Mouse (Mus musculus) MEL (cell line): ENCODE results near the gene Pabpc1l. TPM values are rescaled to one million over a fixed set of nuclear protein-coding genes. Genes with fewer than 3 reads are reported as not detected.

Experiments used
- DNase-seq: peaks from one replicate; pipeline ENCODE4 v3.0.0; 2011; ENCODE audit warnings: low read depth, low spot score
- H3K27ac ChIP-seq: 2 replicates; pipeline ENCODE4 v1.5.1; 2012; ENCODE audit warnings: low read depth, mild to moderate bottlenecking, control low read depth, low read length, moderate library complexity; ENCODE audit not compliant: control insufficient read depth
- H3K27me3 ChIP-seq, 2 experiments: fragments of 150-350 bp in 1 of 2; sonication (generic) in 1 of 2; 2 replicates each; pipeline ENCODE4 v1.6.1; 2012; ENCODE audit warnings: low read length in 2 of 2, mild to moderate bottlenecking in 2 of 2, improper control_type of control experiment in 1 of 2, moderate library complexity in 1 of 2; ENCODE audit not compliant: insufficient read depth in 2 of 2, control insufficient read depth in 1 of 2
- H3K36me3 ChIP-seq, 2 experiments: 2 replicates each; pipeline ENCODE4 v1.6.1; 2012 to 2014; ENCODE audit warnings: low read length in 2 of 2, improper control_type of control experiment in 1 of 2, inconsistent platforms in 1 of 2, mild to moderate bottlenecking in 1 of 2; ENCODE audit not compliant: insufficient read depth in 2 of 2, control insufficient read depth in 1 of 2
- H3K4me1 ChIP-seq, 2 experiments: fragments of 150-350 bp in 1 of 2; sonication (generic) in 1 of 2; 2 replicates each; pipeline ENCODE4 v1.6.1; 2012; ENCODE audit warnings: low read length in 2 of 2, improper control_type of control experiment in 1 of 2, mild to moderate bottlenecking in 1 of 2; ENCODE audit not compliant: insufficient read depth in 2 of 2, control insufficient read depth in 1 of 2
- H3K4me3 ChIP-seq, 2 experiments: fragments of 150-350 bp in 1 of 2; sonication (generic) in 1 of 2; 2 replicates each; pipeline ENCODE4 v1.5.1; 2012; ENCODE audit warnings: low read depth in 2 of 2, low read length in 2 of 2, mild to moderate bottlenecking in 2 of 2, moderate library complexity in 2 of 2, control low read depth in 1 of 2, improper control_type of control experiment in 1 of 2; ENCODE audit not compliant: control insufficient read depth in 1 of 2, insufficient read depth in 1 of 2
- H3K79me2 ChIP-seq: 2 replicates; pipeline ENCODE4 v1.6.1; 2012; ENCODE audit warnings: mild to moderate bottlenecking, low read length, moderate library complexity; ENCODE audit not compliant: control insufficient read depth, poor library complexity, insufficient read depth
- H3K9ac ChIP-seq: 2 replicates; pipeline ENCODE4 v1.6.1; 2012; ENCODE audit warnings: low read depth, mild to moderate bottlenecking, control low read depth, low read length, moderate library complexity; ENCODE audit not compliant: control insufficient read depth, poor library complexity, severe bottlenecking
- H3K9me3 ChIP-seq: fragments of 150-350 bp; sonication (generic); replicated peaks from 2 replicates; pipeline ENCODE4 v1.6.1; 2012; ENCODE audit warnings: mild to moderate bottlenecking, low read length, improper control_type of control experiment, moderate library complexity; ENCODE audit not compliant: insufficient read depth
- BHLHE40 ChIP-seq: IDR thresholded peaks from 2 replicates; pipeline ENCODE4 v1.6.1; 2012; ENCODE audit warnings: low read depth, mild to moderate bottlenecking, inconsistent platforms, low read length, improper control_type of control experiment, borderline replicate concordance
- CHD2 ChIP-seq: IDR thresholded peaks from 2 replicates; pipeline ENCODE4 v1.6.1; 2011; ENCODE audit warnings: low read length, improper control_type of control experiment
- E2F4 ChIP-seq: IDR thresholded peaks from 2 replicates; pipeline ENCODE4 v1.6.1; 2011; ENCODE audit warnings: low read depth, low read length, improper control_type of control experiment, borderline replicate concordance
- ELF1 ChIP-seq: IDR thresholded peaks from 2 replicates; pipeline ENCODE4 v1.6.1; 2014; ENCODE audit warnings: low read depth, mild to moderate bottlenecking, inconsistent platforms, low read length, improper control_type of control experiment, moderate library complexity
- EP300 ChIP-seq, 2 experiments: IDR thresholded peaks; 2 replicates each; pipeline ENCODE4 v1.6.1; 2011; ENCODE audit warnings: improper control_type of control experiment in 2 of 2, low read length in 2 of 2, low read depth in 1 of 2, mild to moderate bottlenecking in 1 of 2
- ETS1 ChIP-seq: IDR thresholded peaks from 2 replicates; pipeline ENCODE4 v1.6.1; 2012; ENCODE audit warnings: low read depth, mild to moderate bottlenecking, inconsistent platforms, low read length, improper control_type of control experiment, moderate library complexity
- JUND ChIP-seq: IDR thresholded peaks from 2 replicates; pipeline ENCODE4 v1.6.1; 2011; ENCODE audit warnings: low read depth, mild to moderate bottlenecking, improper control_type of control experiment, low read length
- KAT2A ChIP-seq: conservative IDR thresholded peaks from 2 replicates; pipeline ENCODE4 v1.6.1; 2012; ENCODE audit warnings: low read depth, low read length, improper control_type of control experiment, inconsistent platforms
- MAFK ChIP-seq: IDR thresholded peaks from 2 replicates; pipeline ENCODE4 v1.6.1; 2011; ENCODE audit warnings: low read depth, mild to moderate bottlenecking, low read length, improper control_type of control experiment, borderline replicate concordance
- MAZ ChIP-seq: IDR thresholded peaks from 2 replicates; pipeline ENCODE4 v1.6.1; 2012; ENCODE audit warnings: low read depth, mild to moderate bottlenecking, inconsistent platforms, low read length, improper control_type of control experiment
- MEF2A ChIP-seq: IDR thresholded peaks from 2 replicates; pipeline ENCODE4 v1.6.1; 2014; ENCODE audit warnings: low read depth, mild to moderate bottlenecking, inconsistent platforms, low read length, improper control_type of control experiment; ENCODE audit not compliant: poor library complexity, insufficient replicate concordance, severe bottlenecking; ENCODE audit errors: extremely low read depth
- MYC ChIP-seq: IDR thresholded peaks from 2 replicates; pipeline ENCODE4 v1.6.1; 2011; ENCODE audit warnings: low read depth, mild to moderate bottlenecking, low read length, improper control_type of control experiment, moderate library complexity
- NRF1 ChIP-seq: IDR thresholded peaks from 2 replicates; pipeline ENCODE4 v1.6.1; 2014; ENCODE audit warnings: low read depth, mild to moderate bottlenecking, inconsistent platforms, low read length, improper control_type of control experiment, moderate library complexity; ENCODE audit not compliant: poor library complexity, insufficient read depth, severe bottlenecking
- POLR2AphosphoS2 ChIP-seq: IDR thresholded peaks from 2 replicates; pipeline ENCODE4 v1.6.1; 2011; ENCODE audit warnings: low read length, improper control_type of control experiment
- POLR2AphosphoS5 ChIP-seq: IDR thresholded peaks from 2 replicates; pipeline ENCODE4 v1.6.1; 2012; ENCODE audit warnings: low read depth, borderline replicate concordance, mild to moderate bottlenecking, inconsistent platforms, low read length, moderate library complexity, mixed read lengths
- TAL1 ChIP-seq: IDR thresholded peaks from 2 replicates; pipeline ENCODE4 v1.6.1; 2012; ENCODE audit warnings: mild to moderate bottlenecking, inconsistent platforms, low read length, moderate library complexity, mixed read lengths
- TBP ChIP-seq: IDR thresholded peaks from 2 replicates; pipeline ENCODE4 v1.8.0; 2011; ENCODE audit warnings: low read depth, low read length, improper control_type of control experiment
- TCF12 ChIP-seq: IDR thresholded peaks from 2 replicates; pipeline ENCODE4 v1.6.1; 2014; ENCODE audit warnings: low read depth, mild to moderate bottlenecking, inconsistent platforms, low read length, improper control_type of control experiment, moderate library complexity
- USF2 ChIP-seq, 2 experiments: IDR thresholded peaks; 2 replicates each; pipeline ENCODE4 v1.6.1; 2011 to 2012; ENCODE audit warnings: improper control_type of control experiment in 2 of 2, low read length in 2 of 2, borderline replicate concordance in 1 of 2, inconsistent platforms in 1 of 2, low read depth in 1 of 2, mild to moderate bottlenecking in 1 of 2; ENCODE audit not compliant: insufficient read depth in 1 of 2
- ZC3H11A ChIP-seq: IDR thresholded peaks from 2 replicates; pipeline ENCODE4 v1.6.1; 2012; ENCODE audit warnings: low read depth, mild to moderate bottlenecking, inconsistent platforms, low read length, improper control_type of control experiment
- ZMIZ1 ChIP-seq: IDR thresholded peaks from 2 replicates; pipeline ENCODE4 v1.6.1; 2012; ENCODE audit warnings: low read depth, mild to moderate bottlenecking, inconsistent platforms, low read length, improper control_type of control experiment, moderate library complexity
- polyA plus RNA-seq, 2 experiments: library from polyadenylated mRNA; stranded (reverse) in 1 of 2; unstranded in 1 of 2; fragments of >175 nt in 1 of 2; fragments of >200 nt in 1 of 2; gene quantifications; 2 replicates each; pipeline versions ENCODE4 v1.2.1 to v1.2.4; 2012; ENCODE audit warnings: low replicate concordance in 2 of 2, low read depth in 1 of 2; ENCODE audit not compliant: insufficient read length in 2 of 2, insufficient read depth in 1 of 2, missing spikeins in 1 of 2
- total RNA-seq: library from RNA; depleted of rRNA; stranded (reverse); fragments of 300-350 nt; gene quantifications from 2 replicates; pipeline ENCODE4 v1.2.3, GENCODE M21; 2012

Gene Pabpc1l
- total and polyA plus RNA-seq, 3 experiments: 0.27 to 0.40 TPM; not detected in 1

GRCm38 (mm10) chr2:164007547-164007946 lies 17.7 kb upstream of the Pabpc1l start:
- H3K27ac ChIP-seq: no peak overlapping the region
- peaks cover 71% of the 10 kb centered on the region for H3K79me2 ChIP-seq
- H3K9me3 ChIP-seq: no peaks in the 10 kb centered on the region
- TF ChIP-seq EP300 (IDR thresholded peaks at IDR 0.05; ENCODE audit: low read depth in 1 of 2, low read length in 2 of 2): no peak
- TF ChIP-seq TBP: no peak
- TF ChIP-seq MYC: no peak
- no peak for TF ChIP-seq CHD2
- no peak overlapping the region for H3K9ac ChIP-seq
- no peak overlapping the region for H3K4me3 ChIP-seq
- H3K4me1 ChIP-seq: 0 out of 4 replicates have a peak, but pooled peaks cover 0 to 2% of the 10 kb centered on the region in 2 experiments
- H3K36me3 ChIP-seq: peaks cover 0 to 9% of the 10 kb centered on the region in 2 experiments; a peak in 3 of 4 replicates
- no peak for DNase-seq
- no peaks in the 10 kb centered on the region for H3K27me3 ChIP-seq

- Histone ChIP-seq H3K27me3 (no peaks in the 10 kb centered on the region), H3K4me3 (no peak overlapping the region), H3K4me1 (no peaks in the 10 kb centered on the region), H3K27ac (no peak overlapping the region), H3K9ac (no peak overlapping the region), H3K9me3 (no peaks in the 10 kb centered on the region), H3K79me2 (peaks cover 66% of the 10 kb centered on the region), H3K36me3 (peaks cover 0 to 15% of the 10 kb centered on the region in 2 experiments; a peak in 3 of 4 replicates)
- no peak for TF ChIP-seq JUND
- no peak for TF ChIP-seq NRF1
- TF ChIP-seq TCF12: no peak
- no peak for TF ChIP-seq MAZ
- no peak for TF ChIP-seq TBP
- TF ChIP-seq ZMIZ1: no peak
- no peak for TF ChIP-seq POLR2AphosphoS2
- TF ChIP-seq POLR2AphosphoS5: no peak
- no peak for TF ChIP-seq ETS1
- no peak for DNase-seq
Observed at GRCm38 (mm10) chr2:164007987-164008545, 17.2 kb upstream of the Pabpc1l start.

GRCm38 (mm10) chr2:164009227-164009626 lies 16.0 kb upstream of the Pabpc1l start:
- DNase-seq: no peak
- peaks cover 55% of the 10 kb centered on the region for H3K79me2 ChIP-seq
- H3K4me1 ChIP-seq: no peaks in the 10 kb centered on the region
- H3K27me3 ChIP-seq: no peaks in the 10 kb centered on the region
- H3K9me3 ChIP-seq: no peaks in the 10 kb centered on the region
- no peak overlapping the region for H3K4me3 ChIP-seq
- no peak for TF ChIP-seq E2F4
- TF ChIP-seq MAFK: no peak
- no peak for TF ChIP-seq NRF1
- TF ChIP-seq USF2 (IDR thresholded peaks at IDR 0.05; ENCODE audit: borderline replicate concordance in 1 of 2, insufficient read depth in 1 of 2, low read depth in 1 of 2, low read length in 2 of 2): no peak
- TF ChIP-seq TAL1: no peak
- TF ChIP-seq CHD2: no peak
- no peak for TF ChIP-seq TBP
- TF ChIP-seq ZC3H11A: no peak
- TF ChIP-seq POLR2AphosphoS2: no peak
- no peak for TF ChIP-seq KAT2A
- no peak for TF ChIP-seq ELF1
- TF ChIP-seq EP300 (IDR thresholded peaks at IDR 0.05; ENCODE audit: low read depth in 1 of 2, low read length in 2 of 2): no peak
- no peak for TF ChIP-seq MEF2A
- no peak for TF ChIP-seq POLR2AphosphoS5
- TF ChIP-seq BHLHE40: no peak
- no peak overlapping the region for H3K9ac ChIP-seq
- H3K36me3 ChIP-seq: peaks cover 0 to 18% of the 10 kb centered on the region in 2 experiments; a peak in 3 of 4 replicates
- H3K27ac ChIP-seq: no peak overlapping the region
